In the genomic region with DNA sequence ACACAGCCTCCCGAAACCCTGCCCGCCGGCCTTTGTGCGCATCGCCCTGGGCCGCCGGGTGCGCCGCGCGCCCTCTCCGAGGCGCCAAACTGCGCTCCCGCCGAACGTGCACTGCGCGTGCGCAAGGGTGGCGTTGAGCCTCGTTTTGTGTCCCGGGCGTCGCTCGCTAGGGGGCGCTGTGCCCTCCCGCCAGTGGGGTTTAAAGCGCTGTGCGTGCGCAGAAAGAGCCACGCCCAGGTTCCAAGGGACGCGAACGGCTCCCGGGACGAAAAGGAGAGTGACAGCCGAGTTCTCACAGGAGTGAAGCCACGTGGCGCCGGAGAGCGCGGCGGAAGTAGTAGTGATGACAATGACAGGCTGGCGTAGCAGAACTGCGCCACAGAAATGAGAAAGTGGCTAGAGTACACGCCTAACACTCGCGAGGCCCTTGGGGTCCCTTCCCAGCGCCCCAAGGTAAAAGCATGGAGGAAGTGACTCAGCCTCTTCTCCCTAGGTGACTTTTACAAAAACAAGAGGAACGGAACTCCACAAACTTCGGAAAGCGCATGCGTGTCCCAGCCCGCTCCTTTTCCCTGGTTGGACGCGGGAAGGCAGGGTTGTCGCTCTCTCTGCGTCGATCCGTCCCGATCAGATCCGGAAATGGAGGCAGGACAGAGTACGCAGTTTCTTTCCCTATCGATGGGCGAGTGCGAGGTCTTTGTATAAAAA, we compare ENCODE assay signal across 8 mouse cellular contexts. TPM values are rescaled to one million over a fixed set of nuclear protein-coding genes. Genes with fewer than 3 reads are reported as not detected.
DNase-seq lines count a peak whose midpoint lies in the region; ATAC-seq and TF ChIP-seq lines count a peak whose summit lies in the region.

No protein-coding gene starts in this region.

- peaks cover 4 to 8% of the 10 kb centered on the region in 2 experiments for H3K4me1 ChIP-seq in ES-E14 (ENCODE audit: control insufficient read depth in 2 of 2, insufficient read depth in 2 of 2, low read length in 2 of 2, poor library complexity in 1 of 2)
- peaks cover 10% of the 10 kb centered on the region for H3K4me1 ChIP-seq in forebrain, embryonic 15.5 days
- peaks cover 5% of the 10 kb centered on the region; the same call in 1 of the 2 replicates for H3K4me1 ChIP-seq in lung, adult 2 months (ENCODE audit: control insufficient read depth, insufficient read depth, low read length)

- H3K27me3 ChIP-seq in forebrain, embryonic 15.5 days: no peaks in the 10 kb centered on the region

- in situ Hi-C loops in ES-E14 (cut with MboI; ENCODE audit: low sequenced_read_pairs in 2 of 2, unreplicated experiment in 2 of 2): no loop called here

- intact Hi-C loops in heart, postnatal 25 days (cut with DNase I): loop anchor here (1.0 to 2.0 kb wide), 3 partner anchors 25 to 42 kb away; no protein-coding TSS in a partner anchor

- H3K9me3 ChIP-seq in ES-E14 (ENCODE audit: control insufficient read depth, insufficient read depth, low read depth, low read length): no peaks in the 10 kb centered on the region
- no peaks in the 10 kb centered on the region for H3K9me3 ChIP-seq in forebrain, embryonic 15.5 days

- H3K4me2 ChIP-seq in forebrain, embryonic 15.5 days (replicated peaks): peak overlapping the region; percentile 64

- peak overlapping the region; percentile 99 for H3K9ac ChIP-seq in ES-E14 (ENCODE audit: insufficient read depth, low read depth, low read length, poor library complexity, severe bottlenecking)
- peak overlapping the region; percentile 70 for H3K9ac ChIP-seq in forebrain, embryonic 15.5 days (replicated peaks)

- H3K4me3 ChIP-seq in ES-E14 (ENCODE audit: insufficient read depth in 1 of 2, low read depth in 1 of 2, low read length in 2 of 2, poor library complexity in 1 of 2, severe bottlenecking in 1 of 2): peak overlapping the region; percentile 79 to 83
- H3K4me3 ChIP-seq in forebrain, embryonic 15.5 days: peak overlapping the region; percentile 69
- peak overlapping the region; percentile 83 for H3K4me3 ChIP-seq in lung, adult 2 months (replicated peaks; ENCODE audit: extremely low read depth, low read depth, low read length)

- peak; percentile 95 for ATAC-seq in forebrain, embryonic 15.5 days (replicated peaks)
- peak; percentile 86 for ATAC-seq in neutrophil, adult 5-6 weeks (ENCODE audit: extremely low read depth, insufficient number of reproducible peaks, low FRiP score, poor library complexity, severe bottlenecking)

- TF ChIP-seq POLR2A in lung, adult 2 months (IDR thresholded peaks at IDR 0.05; ENCODE audit: borderline replicate concordance, extremely low read depth, low read depth, low read length): peak; percentile 95

- 1% methylated on average over 67 of the region's 67 CpGs for WGBS in forebrain, embryonic 15.5 days
- WGBS in lung, adult 2 months: under 1% methylated on average over 67 of the region's 67 CpGs

- TF ChIP-seq CTCF in lung, adult 2 months (IDR thresholded peaks at IDR 0.05; ENCODE audit: insufficient read depth, low read length): peak; percentile 76

- peak; percentile 98 for DNase-seq in ES-E14 (ENCODE audit: low read depth, low spot score)
- peak; percentile 99 for DNase-seq in cerebellum, adult 11-12 months
- peak; percentile 98 for DNase-seq in heart, postnatal 25 days (ENCODE audit: low spot score)
- DNase-seq in layer of hippocampus, adult 18-20 months (ENCODE audit: low spot score in 2 of 2): peak; percentile 99
- peak; percentile 100 for DNase-seq in lung, adult 2 months
- peak; percentile 97 for DNase-seq in thymus, adult 18-20 months

- peak overlapping the region; percentile 99 for H3K27ac ChIP-seq in ES-E14 (ENCODE audit: insufficient read depth, low read depth, low read length, poor library complexity, severe bottlenecking)
- H3K27ac ChIP-seq in forebrain, embryonic 15.5 days (replicated peaks): peak overlapping the region; percentile 99

- H3K36me3 ChIP-seq in ES-E14 (ENCODE audit: control insufficient read depth, insufficient read depth, low read length, poor library complexity, severe bottlenecking): no peaks in the 10 kb centered on the region
- H3K36me3 ChIP-seq in forebrain, embryonic 15.5 days: no peaks in the 10 kb centered on the region

TF ChIP-seq in ES-E14, 5 proteins besides CTCF, POLR2A, EP300 and RAD21:
- no peak for TF ChIP-seq ZNF384 (IDR thresholded peaks at IDR 0.05; ENCODE audit: low read depth, low read length)
- peak; percentile 46 for TF ChIP-seq MAFK (IDR thresholded peaks at IDR 0.05; ENCODE audit: insufficient read depth, low read depth, low read length)
- no peak; the same call in 1 of the 2 replicates for TF ChIP-seq ZC3H11A (IDR thresholded peaks at IDR 0.05; ENCODE audit: borderline replicate concordance, low read depth, low read length)
- TF ChIP-seq HCFC1 (IDR thresholded peaks at IDR 0.05; ENCODE audit: borderline replicate concordance, insufficient read depth, low read length): peak; percentile 68
- TF ChIP-seq CHD2 (IDR thresholded peaks at IDR 0.05; ENCODE audit: low read depth, low read length): peak; percentile 46; the same call in 1 of the 2 replicates

RNA-seq across cellular contexts. Expression of gene Zfp239, which starts 17.7 kb away (rescaled TPM):
- total RNA-seq in ES-E14 (2012; rRNA removed): 9.1 and 10.2 TPM in 2 replicates
- 14.3 and 16.2 TPM in 2 replicates for polyA plus RNA-seq in forebrain, embryonic 15.5 days (2015; fragmentation: Nextera tagmentation; extraction: Ambion mirVana)
- under 1 TPM; 0.16 to 0.25 TPM for total RNA-seq in heart, postnatal 25 days (2021)
- total RNA-seq in layer of hippocampus, adult 18-20 months (2021): 10 to 100 TPM; 38.4 to 41.0 TPM
- 0.38 and 0.99 TPM in 2 replicates for polyA plus RNA-seq in lung, adult 2 months (2012; rRNA removed)
- 0.98 and 1.0 TPM in 2 replicates for total RNA-seq in neutrophil, adult 5-6 weeks (2017)

RNA-seq across cellular contexts. Expression of gene Hnrnpf, which starts 20.6 kb away (rescaled TPM):
- 450 and 669 TPM in 2 replicates for total RNA-seq in ES-E14 (2012; rRNA removed)
- polyA plus RNA-seq in forebrain, embryonic 15.5 days (2015; fragmentation: Nextera tagmentation; extraction: Ambion mirVana): 376 and 385 TPM in 2 replicates
- 100 to 1,000 TPM; 192 to 213 TPM for total RNA-seq in heart, postnatal 25 days (2021)
- total RNA-seq in layer of hippocampus, adult 18-20 months (2021): 100 to 1,000 TPM; 127 to 139 TPM
- 100 and 154 TPM in 2 replicates for polyA plus RNA-seq in lung, adult 2 months (2012; rRNA removed)
- total RNA-seq in neutrophil, adult 5-6 weeks (2017): 944 and 955 TPM in 2 replicates

RNA-seq across cellular contexts. Expression of gene Zfp637, which starts 38.6 kb away (rescaled TPM):
- 7.8 and 14.3 TPM in 2 replicates for total RNA-seq in ES-E14 (2012; rRNA removed)
- polyA plus RNA-seq in forebrain, embryonic 15.5 days (2015; fragmentation: Nextera tagmentation; extraction: Ambion mirVana): 216 and 224 TPM in 2 replicates
- total RNA-seq in heart, postnatal 25 days (2021): 10 to 100 TPM; 31.3 to 32.3 TPM
- 10 to 100 TPM; 41.3 to 47.9 TPM for total RNA-seq in layer of hippocampus, adult 18-20 months (2021)
- 27.7 and 30.6 TPM in 2 replicates for polyA plus RNA-seq in lung, adult 2 months (2012; rRNA removed)
- 12.8 and 15.5 TPM in 2 replicates for total RNA-seq in neutrophil, adult 5-6 weeks (2017)

RNA-seq across cellular contexts. Expression of gene Fxyd4, which starts 57.9 kb away (rescaled TPM):
- total RNA-seq in ES-E14 (2012; rRNA removed): 0.98 and 1.2 TPM in 2 replicates
- polyA plus RNA-seq in forebrain, embryonic 15.5 days (2015; fragmentation: Nextera tagmentation; extraction: Ambion mirVana): 2.0 and 4.0 TPM in 2 replicates
- total RNA-seq in heart, postnatal 25 days (2021): not detected
- total RNA-seq in layer of hippocampus, adult 18-20 months (2021): not detected
- 0.41 and 0.61 TPM in 2 replicates for polyA plus RNA-seq in lung, adult 2 months (2012; rRNA removed)
- not detected in 2 replicates for total RNA-seq in neutrophil, adult 5-6 weeks (2017)

Comparison
In these comparisons a context has a peak if more than half of its experiments do, and no peak if none do; other contexts are left out.
1. Peak in every context shown above with its lines: DNase-seq, ATAC-seq, H3K4me3 ChIP-seq and H3K27ac ChIP-seq.